Mouse (Mus musculus) neural tube, embryonic 15.5 days (tissue): ENCODE results near the gene Htt. TPM values are rescaled to one million over a fixed set of nuclear protein-coding genes. Genes with fewer than 3 reads are reported as not detected.
"Not testable (repeated sequence)": the region's sequence is repeated elsewhere in the genome, so short reads cannot be mapped to it uniquely, and the experiment has no call there.

ENCODE experiments used
- ATAC-seq: fragments of 200-750 bp; cut with Nextera tagmentation; 2 replicates; pipeline ENCODE4 v1.8.0; 2017; ENCODE audit warnings: mild to moderate bottlenecking, moderate TSS enrichment, moderate library complexity; ENCODE audit not compliant: low FRiP score
- H3K27ac ChIP-seq: fragments of 300-500 bp; sonication (generic); replicated peaks from 2 replicates; pipeline ENCODE4 v1.5.1; 2015; ENCODE audit warnings: mild to moderate bottlenecking, inconsistent platforms
- H3K27me3 ChIP-seq: fragments of 300-500 bp; sonication (generic); replicated peaks from 2 replicates; pipeline ENCODE4 v1.6.1; 2015; ENCODE audit warnings: inconsistent platforms
- H3K36me3 ChIP-seq: fragments of 300-500 bp; sonication (generic); 2 replicates; pipeline ENCODE4 v1.6.1; 2015; ENCODE audit warnings: inconsistent platforms
- H3K4me1 ChIP-seq: fragments of 300-500 bp; sonication (generic); 2 replicates; pipeline ENCODE4 v1.6.1; 2015; ENCODE audit warnings: inconsistent platforms
- H3K4me2 ChIP-seq: fragments of 300-500 bp; sonication (generic); 2 replicates; pipeline ENCODE4 v1.6.1; 2015; ENCODE audit warnings: inconsistent platforms, mild to moderate bottlenecking, moderate library complexity
- H3K4me3 ChIP-seq: fragments of 300-500 bp; sonication (generic); replicated peaks from 2 replicates; pipeline ENCODE4 v1.5.1; 2015; ENCODE audit warnings: mild to moderate bottlenecking, inconsistent platforms
- H3K9ac ChIP-seq: fragments of 300-500 bp; sonication (generic); replicated peaks from 2 replicates; pipeline ENCODE4 v1.6.1; 2015; ENCODE audit warnings: mild to moderate bottlenecking, inconsistent platforms
- H3K9me3 ChIP-seq: fragments of 300-500 bp; sonication (generic); replicated peaks from 2 replicates; pipeline ENCODE4 v1.6.1; 2016; ENCODE audit warnings: inconsistent platforms
- WGBS: fragments of 180-500 bp; shearing (Covaris S2); methylation state at CpG from one replicate; pipeline ENCODE4 v1.1.7; 2015; ENCODE audit warnings: mixed read lengths; 5-methylcytosine and 5-hydroxymethylcytosine counted together
- polyA plus RNA-seq: library from polyadenylated mRNA; unstranded; fragments of >200 nt; fragmentation: Nextera tagmentation; extraction: Ambion mirVana; gene quantifications from 2 replicates; pipeline ENCODE4 v1.2.1, GENCODE M21; 2015

The Htt gene
- polyA plus RNA-seq, 1 experiment from 2014 or later = 14.0 TPM

DNA sequence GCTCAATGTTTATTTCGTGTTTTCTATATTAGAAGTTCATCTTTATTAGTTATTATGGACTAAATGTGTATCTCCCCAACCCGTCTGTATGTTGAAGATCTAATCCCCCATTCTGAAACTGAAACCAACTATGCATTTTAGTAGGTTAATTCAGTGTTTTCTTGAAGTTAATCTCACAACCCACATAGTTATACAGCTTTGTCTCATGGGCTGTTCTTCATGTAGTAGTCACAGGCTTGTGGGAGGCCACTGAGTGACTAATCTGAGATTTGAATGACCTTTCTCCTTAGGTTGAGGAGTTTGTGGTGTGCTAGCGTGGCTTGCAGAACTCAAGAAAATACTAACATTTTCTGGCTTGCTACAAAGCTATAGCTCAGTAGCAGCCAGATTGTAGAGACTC, 23.5 kb downstream of the Htt start:
- peaks cover 24% of the 10 kb centered on the region for H3K36me3 ChIP-seq
- no peak overlapping the region for H3K27ac ChIP-seq
- H3K27me3 ChIP-seq = no peaks in the 10 kb centered on the region
- no peaks in the 10 kb centered on the region for H3K4me1 ChIP-seq
- H3K9ac ChIP-seq = no peak overlapping the region
- no peak for ATAC-seq
- 94% methylated on average over 3 of the region's 3 CpGs for WGBS
- H3K9me3 ChIP-seq = no peaks in the 10 kb centered on the region
- H3K4me2 ChIP-seq = no peak overlapping the region
- no peak overlapping the region for H3K4me3 ChIP-seq

DNA sequence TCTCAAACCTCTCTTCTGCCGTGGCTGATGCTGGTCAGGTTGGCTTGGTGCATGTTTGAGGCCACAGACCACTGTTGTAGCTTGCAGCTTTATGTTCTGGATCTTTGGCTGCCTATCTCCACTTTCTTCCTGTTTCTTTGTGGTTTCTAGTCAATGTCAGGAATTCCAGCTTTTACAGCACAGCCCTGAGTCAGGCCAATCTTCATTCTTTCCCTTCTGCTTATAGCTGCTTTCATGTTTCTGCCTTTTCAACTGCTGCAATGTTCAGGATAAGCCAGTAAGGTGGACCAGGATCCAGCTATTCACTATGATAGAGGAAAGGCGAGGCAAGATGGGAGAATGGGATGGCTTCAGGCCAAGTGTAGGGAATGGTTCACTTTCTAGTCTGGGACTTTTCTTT, 29.6 kb downstream of the Htt start:
- no peak for ATAC-seq
- Histone ChIP-seq H3K9ac (no peak overlapping the region), H3K4me2 (no peak overlapping the region), H3K27ac (no peak overlapping the region), H3K4me1 (no peaks in the 10 kb centered on the region), H3K36me3 (peaks cover 48% of the 10 kb centered on the region), H3K9me3 (no peaks in the 10 kb centered on the region), H3K27me3 (no peaks in the 10 kb centered on the region), H3K4me3 (no peak overlapping the region)
- 85% methylated on average over 2 of the region's 2 CpGs for WGBS

- H3K4me2 ChIP-seq = no peak overlapping the region
Observed at GRCm38 (mm10) chr5:34800292-34800953, 38.9 kb downstream of the Htt start.

GRCm38 (mm10) chr5:34806038-34806437, 44.5 kb downstream of the Htt start:
- no peak for ATAC-seq
- Histone ChIP-seq H3K4me2 (no peak overlapping the region), H3K4me3 (no peak overlapping the region), H3K27me3 (no peaks in the 10 kb centered on the region), H3K36me3 (peaks cover 45% of the 10 kb centered on the region), H3K9ac (no peak overlapping the region), H3K4me1 (no peaks in the 10 kb centered on the region), H3K9me3 (no peaks in the 10 kb centered on the region), H3K27ac (no peak overlapping the region)
- WGBS = 96% methylated on average over 1 of the region's 1 CpGs

More at GRCm38 (mm10) chr5:34800292-34800953, 38.9 kb downstream of the Htt start:
- H3K36me3 ChIP-seq = peaks cover 54% of the 10 kb centered on the region
- H3K4me3 ChIP-seq = no peak overlapping the region
- WGBS = 98% methylated on average over 5 of the region's 5 CpGs
- H3K27ac ChIP-seq = no peak overlapping the region
- no peak for ATAC-seq
- no peaks in the 10 kb centered on the region for H3K27me3 ChIP-seq
- H3K9me3 ChIP-seq = no peaks in the 10 kb centered on the region
- H3K4me1 ChIP-seq = no peaks in the 10 kb centered on the region
- no peak overlapping the region for H3K9ac ChIP-seq

DNA sequence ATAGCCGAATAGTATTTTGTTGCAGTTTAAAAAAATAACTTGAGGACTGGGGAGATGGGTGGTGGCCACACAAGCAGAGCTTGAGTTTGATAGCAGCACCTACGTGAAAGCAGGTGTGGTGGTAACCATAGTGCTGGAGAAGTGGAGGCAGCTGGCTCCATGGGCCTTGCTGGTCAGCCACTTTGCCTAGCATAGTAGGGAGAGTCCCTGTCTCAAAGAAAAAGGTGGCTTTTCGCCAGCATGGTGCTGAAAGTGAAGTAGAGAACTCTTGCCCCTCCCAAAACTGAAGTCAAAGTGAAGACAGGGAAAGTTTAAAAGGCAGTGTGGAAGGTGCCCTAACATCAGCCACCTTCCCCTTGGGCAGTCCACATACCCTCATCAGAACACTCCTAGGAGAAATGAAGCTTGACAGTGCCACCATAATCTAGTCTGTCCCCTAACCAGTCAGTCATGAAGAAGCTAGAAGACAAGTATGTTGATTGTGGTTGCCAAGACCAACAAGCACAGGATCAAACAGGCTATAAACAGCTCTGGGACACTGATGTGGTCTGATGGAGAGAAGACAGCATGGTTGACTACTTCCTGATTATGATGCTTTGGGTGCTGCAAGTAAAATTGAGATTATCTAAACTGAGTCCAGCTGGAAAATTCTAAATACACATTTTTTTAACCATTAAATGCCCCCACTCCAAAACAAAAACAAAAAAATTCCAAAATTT, 61.0 kb downstream of the Htt start:
- Histone ChIP-seq H3K9me3 (no peaks in the 10 kb centered on the region), H3K27me3 (no peaks in the 10 kb centered on the region), H3K27ac (no peak overlapping the region), H3K4me1 (no peaks in the 10 kb centered on the region), H3K36me3 (peaks cover 65% of the 10 kb centered on the region), H3K9ac (no peak overlapping the region), H3K4me2 (no peak overlapping the region), H3K4me3 (no peak overlapping the region)
- 96% methylated on average over 3 of the region's 3 CpGs for WGBS
- ATAC-seq = no peak

- Histone ChIP-seq H3K9ac (no peak overlapping the region), H3K36me3 (peaks cover 45% of the 10 kb centered on the region), H3K9me3 (no peaks in the 10 kb centered on the region), H3K4me3 (no peak overlapping the region), H3K4me1 (no peaks in the 10 kb centered on the region), H3K4me2 (no peak overlapping the region), H3K27ac (no peak overlapping the region), H3K27me3 (no peaks in the 10 kb centered on the region)
- ATAC-seq = no peak
- WGBS = 99% methylated on average over 3 of the region's 3 CpGs
Observed at GRCm38 (mm10) chr5:34854079-34854478, 92.5 kb downstream of the Htt start.

GRCm38 (mm10) chr5:34865367-34865766, 103.8 kb downstream of the Htt start:
- 92% methylated on average over 5 of the region's 5 CpGs for WGBS
- Histone ChIP-seq H3K9ac (no peak overlapping the region), H3K4me2 (no peak overlapping the region), H3K27me3 (no peaks in the 10 kb centered on the region), H3K36me3 (peaks cover 62% of the 10 kb centered on the region), H3K9me3 (no peaks in the 10 kb centered on the region), H3K27ac (no peak overlapping the region), H3K4me3 (no peak overlapping the region), H3K4me1 (no peaks in the 10 kb centered on the region)
- ATAC-seq = no peak

DNA sequence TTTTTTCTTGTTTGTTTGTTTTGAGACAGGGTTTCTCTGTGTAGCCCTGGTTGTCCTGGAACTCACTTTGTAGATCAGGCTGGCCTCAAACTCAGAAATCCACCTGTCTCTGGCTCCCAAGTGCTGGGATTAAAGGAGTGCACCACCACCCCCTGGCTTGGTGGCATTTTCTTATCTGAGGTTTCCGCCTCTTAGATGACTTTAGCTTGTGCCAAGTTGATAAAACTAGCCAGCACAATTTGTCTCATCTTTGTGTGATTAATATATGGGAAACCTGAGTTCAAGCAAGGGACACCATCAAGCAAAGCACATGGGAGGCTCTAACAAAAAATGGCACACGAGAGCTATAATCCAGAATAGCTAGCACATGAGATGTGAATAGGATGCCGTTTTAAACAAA, 118.8 kb downstream of the Htt start:
- H3K27me3 ChIP-seq, H3K27ac ChIP-seq, H3K9ac ChIP-seq, ATAC-seq, H3K4me3 ChIP-seq, H3K4me1 ChIP-seq, H3K4me2 ChIP-seq, H3K9me3 ChIP-seq: not testable (repeated sequence)
- peaks cover 80% of the 10 kb centered on the region for H3K36me3 ChIP-seq
- WGBS = 96% methylated on average over 3 of the region's 3 CpGs

- Histone ChIP-seq H3K27ac (no peak overlapping the region), H3K27me3 (no peaks in the 10 kb centered on the region), H3K4me1 (no peaks in the 10 kb centered on the region), H3K4me3 (no peak overlapping the region), H3K4me2 (no peak overlapping the region), H3K9ac (no peak overlapping the region), H3K9me3 (no peaks in the 10 kb centered on the region), H3K36me3 (peaks cover 78% of the 10 kb centered on the region)
- no peak for ATAC-seq
- WGBS = 93% methylated on average over 3 of the region's 3 CpGs
Observed at GRCm38 (mm10) chr5:34881023-34881422, 119.5 kb downstream of the Htt start.

DNA sequence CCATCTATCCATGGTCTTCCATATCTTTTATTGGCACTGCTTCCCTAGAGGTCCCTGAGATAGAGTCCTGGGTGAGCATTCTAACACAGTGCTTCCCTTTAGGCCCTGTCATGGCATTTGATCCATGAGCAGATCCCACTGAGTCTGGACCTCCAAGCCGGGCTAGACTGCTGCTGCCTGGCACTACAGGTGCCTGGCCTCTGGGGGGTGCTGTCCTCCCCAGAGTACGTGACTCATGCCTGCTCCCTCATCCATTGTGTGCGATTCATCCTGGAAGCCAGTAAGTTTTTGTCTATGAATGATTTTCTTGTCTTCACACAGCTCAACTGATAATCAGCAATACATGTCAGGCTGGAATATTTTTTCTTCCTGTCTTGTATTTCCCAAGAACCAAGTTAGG, 123.7 kb downstream of the Htt start:
- Histone ChIP-seq H3K9me3 (no peaks in the 10 kb centered on the region), H3K27ac (no peak overlapping the region), H3K4me2 (no peak overlapping the region), H3K9ac (no peak overlapping the region), H3K4me1 (no peaks in the 10 kb centered on the region), H3K36me3 (peaks cover 75% of the 10 kb centered on the region), H3K27me3 (no peaks in the 10 kb centered on the region), H3K4me3 (no peak overlapping the region)
- ATAC-seq = no peak
- WGBS = 83% methylated on average over 3 of the region's 3 CpGs

DNA sequence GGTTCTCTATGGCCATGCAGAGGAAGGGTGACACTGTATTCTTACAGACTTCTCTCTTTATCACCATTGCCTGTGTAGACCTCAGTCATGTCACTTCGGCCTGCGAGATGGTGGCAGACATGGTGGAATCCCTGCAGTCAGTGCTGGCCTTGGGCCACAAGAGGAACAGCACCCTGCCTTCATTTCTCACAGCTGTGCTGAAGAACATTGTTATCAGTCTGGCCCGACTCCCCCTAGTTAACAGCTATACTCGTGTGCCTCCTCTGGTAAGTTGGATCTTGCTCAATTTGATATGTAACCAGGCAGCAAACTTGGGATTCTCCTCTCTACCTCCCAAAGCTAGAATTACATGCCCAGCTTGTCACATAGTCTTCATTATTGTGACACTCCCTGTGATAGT, 127.7 kb downstream of the Htt start:
- H3K27me3 ChIP-seq = no peaks in the 10 kb centered on the region
- no peak for ATAC-seq
- no peaks in the 10 kb centered on the region for H3K4me1 ChIP-seq
- H3K9ac ChIP-seq = no peak overlapping the region
- peaks cover 86% of the 10 kb centered on the region for H3K36me3 ChIP-seq
- no peaks in the 10 kb centered on the region for H3K9me3 ChIP-seq
- H3K4me3 ChIP-seq = no peak overlapping the region
- WGBS = 96% methylated on average over 4 of the region's 4 CpGs
- H3K27ac ChIP-seq = no peak overlapping the region
- H3K4me2 ChIP-seq = no peak overlapping the region

DNA sequence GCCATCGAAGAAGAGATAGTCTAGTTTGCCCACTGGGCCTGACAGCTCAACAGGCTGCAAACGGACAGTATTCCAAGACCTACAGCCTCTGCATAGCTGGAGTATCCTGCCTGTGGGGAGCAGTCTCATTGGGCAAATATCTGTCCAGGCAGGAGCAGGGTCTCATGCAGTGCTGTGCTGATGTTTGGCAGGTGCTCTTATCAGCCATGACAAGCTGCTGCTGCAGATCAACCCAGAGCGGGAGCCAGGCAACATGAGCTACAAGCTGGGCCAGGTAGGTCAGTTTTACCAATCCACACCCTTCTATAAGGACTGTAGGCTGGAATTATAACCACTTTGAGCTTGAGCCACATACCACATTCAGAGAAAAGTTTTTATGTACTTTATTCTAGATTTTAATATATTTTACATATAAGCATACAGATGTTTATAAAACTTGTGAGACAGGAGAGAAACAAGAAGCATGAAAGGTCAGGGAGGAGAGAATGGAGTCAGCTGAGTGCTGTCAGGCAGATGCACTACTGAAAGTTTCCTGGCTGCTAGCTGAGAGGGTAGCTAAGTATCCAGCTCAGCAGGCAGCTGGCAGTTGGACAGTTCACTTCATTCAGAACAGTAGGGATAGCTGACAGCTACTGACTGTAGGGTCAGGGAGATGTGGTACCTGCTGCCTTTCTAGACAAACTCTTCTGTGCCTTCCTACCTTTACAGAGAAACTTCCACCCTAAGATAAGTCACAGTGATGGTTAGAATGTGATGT, 135.3 kb downstream of the Htt start:
- H3K9ac ChIP-seq = no peak overlapping the region
- 90% methylated on average over 3 of the region's 3 CpGs for WGBS
- no peaks in the 10 kb centered on the region for H3K27me3 ChIP-seq
- ATAC-seq = no peak
- H3K9me3 ChIP-seq = no peaks in the 10 kb centered on the region
- H3K4me2 ChIP-seq = no peak overlapping the region
- H3K4me3 ChIP-seq = no peak overlapping the region
- no peak overlapping the region for H3K27ac ChIP-seq
- H3K36me3 ChIP-seq = peaks cover 81% of the 10 kb centered on the region
- H3K4me1 ChIP-seq = no peaks in the 10 kb centered on the region
